Mouse (Mus musculus) ES-E14 (cell line): ENCODE results near the gene Kat6b.

Source experiments
- CHD2 ChIP-seq: IDR thresholded peaks from 2 replicates; pipeline ENCODE4 v1.6.1; 2014; ENCODE audit warnings: mild to moderate bottlenecking, low read depth, low read length, inconsistent platforms
- HCFC1 ChIP-seq: IDR thresholded peaks from 2 replicates; pipeline ENCODE4 v1.6.1; 2012; ENCODE audit warnings: low read length, inconsistent platforms, borderline replicate concordance; ENCODE audit not compliant: insufficient read depth
- ZNF384 ChIP-seq: IDR thresholded peaks from 2 replicates; pipeline ENCODE4 v1.6.1; 2012; ENCODE audit warnings: low read depth, low read length, inconsistent platforms

GRCm38 (mm10) chr14:21565541-21566353, 84.5 kb downstream of the Kat6b start:
- TF ChIP-seq HCFC1 (no peak), ZNF384 (no peak), CHD2 (no peak)
